Mouse (Mus musculus) liver, adult 2 months (tissue): ENCODE results near the gene Insig2.

Source experiments
- CTCF ChIP-seq: fragments of 200-500 bp; IDR thresholded peaks from 2 replicates; pipeline ENCODE4 v1.5.1; 2011; ENCODE audit warnings: low read depth, low read length, control low read depth
- POLR2A ChIP-seq: fragments of 200-500 bp; IDR thresholded peaks from 2 replicates; pipeline ENCODE4 v1.6.1; 2011; ENCODE audit warnings: low read length, control low read depth; ENCODE audit not compliant: insufficient read depth; ENCODE audit errors: extremely low read depth

DNA sequence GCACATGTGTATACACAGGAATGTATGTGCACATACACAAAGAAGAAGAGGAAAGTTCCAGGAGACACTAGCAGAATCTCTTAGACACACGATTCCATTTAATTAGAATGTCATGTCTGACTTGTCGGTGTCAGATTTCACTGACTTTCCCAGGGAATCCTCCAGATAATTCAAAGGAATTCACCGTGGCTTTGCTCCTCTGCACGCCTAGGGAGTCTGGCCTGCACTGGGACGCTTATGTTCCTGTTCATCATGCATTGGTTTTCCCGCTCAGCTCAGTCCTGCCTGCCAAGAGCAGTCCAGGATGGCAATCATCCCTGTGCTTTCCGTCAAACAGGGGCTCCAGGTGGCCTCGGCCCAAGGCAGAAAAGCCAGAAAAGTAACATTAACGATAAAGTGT lies 34.9 kb upstream of the Insig2 start:
- TF ChIP-seq CTCF, result no peak
- TF ChIP-seq POLR2A, result no peak
